Mouse (Mus musculus) mammary gland, adult 2 months (tissue): ENCODE results near the gene Shisal2a. TPM values are rescaled to one million over a fixed set of nuclear protein-coding genes. Genes with fewer than 3 reads are reported as not detected.

Experiments
- polyA plus RNA-seq: library from polyadenylated mRNA; depleted of rRNA; stranded (reverse); fragments of >200 nt; gene quantifications from 2 replicates; pipeline ENCODE4 v1.2.3, GENCODE M21; 2012; ENCODE audit warnings: low replicate concordance; rRNA removed

Gene Shisal2a
- not detected in 2 replicates for polyA plus RNA-seq

DNA sequence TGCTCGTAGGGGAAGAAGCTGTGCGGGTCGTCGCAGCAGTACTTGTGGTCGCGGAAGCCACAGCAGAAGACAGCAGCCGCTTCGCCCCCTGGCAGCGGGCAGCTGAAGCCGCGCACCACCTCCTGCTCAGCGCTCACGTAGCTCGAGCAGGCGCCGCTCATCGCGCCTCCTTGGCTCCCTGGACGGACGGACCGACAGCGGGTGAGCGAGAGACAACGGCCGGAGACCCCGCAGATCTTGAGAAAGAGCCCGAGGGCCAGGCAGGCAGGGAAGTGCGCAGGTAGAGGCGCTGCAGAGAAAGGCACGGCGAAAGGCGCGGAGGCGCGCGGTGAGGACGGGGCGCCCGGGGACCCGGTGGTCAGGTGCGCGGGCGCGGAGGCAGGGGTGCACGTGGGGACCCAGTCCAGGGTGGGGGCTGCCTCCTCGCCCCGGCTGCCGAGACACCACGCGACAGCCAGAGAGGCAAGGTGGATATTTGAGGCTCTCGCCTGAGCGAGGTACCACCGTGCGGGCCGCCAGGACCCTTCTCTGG lies at the start of gene Shisal2a:
Gene Shisal2a, minus strand, starts transcription at position 167 of the 532 bp plus-strand sequence.

DNA sequence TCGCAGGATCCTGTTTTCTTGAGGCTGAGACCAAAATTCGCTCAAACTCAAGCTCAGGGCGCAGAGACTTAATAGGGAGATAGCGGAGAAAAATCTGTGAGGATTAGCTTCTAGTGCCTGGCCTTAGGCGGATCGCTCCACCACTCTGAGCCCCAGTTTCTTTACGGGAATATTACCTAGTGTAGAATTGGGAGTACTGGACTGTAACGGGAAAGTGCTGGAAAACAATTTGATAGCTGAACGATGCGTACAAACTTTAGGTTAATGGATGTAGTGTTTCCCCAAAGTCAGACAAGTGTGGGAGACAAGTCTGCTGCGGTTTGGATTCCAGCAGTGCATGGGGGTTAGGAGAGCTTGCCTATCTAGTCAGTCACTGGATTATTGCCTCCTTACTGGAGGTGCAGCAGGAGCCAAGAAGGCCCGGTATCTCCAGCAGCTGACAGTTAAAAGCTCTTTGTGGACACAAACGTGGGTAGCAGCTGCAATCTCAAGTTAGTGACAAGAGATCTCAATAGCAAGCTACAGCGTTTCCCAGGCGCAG lies 23.8 kb upstream of the Shisal2a start, which contains the start of gene Gpx7:
Gene Gpx7, minus strand, starts transcription at position 101 of the 541 bp plus-strand sequence.

DNA sequence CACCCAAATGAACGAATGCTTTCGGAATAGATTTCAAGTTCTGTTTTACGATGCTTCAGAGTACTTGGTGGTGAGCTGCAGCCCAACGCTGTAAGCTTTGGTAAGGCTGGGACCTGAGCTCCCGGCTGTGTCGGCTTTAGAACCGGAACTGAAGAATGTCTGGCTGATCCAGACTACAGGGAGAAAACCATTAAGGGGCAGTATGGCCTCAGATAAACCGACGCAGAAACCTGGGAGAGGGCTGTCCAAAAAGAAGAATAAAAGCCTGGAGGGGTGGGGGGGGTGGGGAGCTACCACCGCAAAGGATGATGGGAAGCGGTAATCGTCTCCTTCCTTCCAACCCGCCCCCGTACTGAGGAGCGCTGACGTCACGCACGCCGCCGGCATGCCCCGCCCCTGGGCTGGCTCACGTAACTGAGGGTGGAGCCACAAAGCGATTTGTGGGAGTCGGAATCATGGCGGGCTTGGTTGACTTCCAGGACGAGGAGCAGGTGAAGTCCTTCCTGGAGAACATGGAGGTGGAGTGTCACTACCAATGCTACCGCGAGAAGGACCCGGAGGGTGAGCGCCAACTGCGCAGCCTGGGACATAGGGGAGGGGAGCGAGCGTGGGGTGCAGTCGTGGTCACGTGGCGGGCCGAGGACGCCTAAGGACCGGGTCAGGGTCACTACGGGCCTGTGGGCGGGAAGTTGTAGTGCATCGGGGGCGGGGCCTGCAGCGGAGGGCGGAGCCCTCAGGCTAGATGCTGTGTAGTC lies 55.2 kb downstream of the Shisal2a start, which contains the start of gene Coa7:
Gene Coa7, plus strand, starts transcription at position 411 of the 755 bp plus-strand sequence.

Other genes with a start within 250 kb of the Shisal2a start
- gene Scp2, start 238.4 kb downstream of the Shisal2a start, polyA plus RNA-seq, result 166 and 405 TPM in 2 replicates
- gene Echdc2, start 217.9 kb downstream of the Shisal2a start, polyA plus RNA-seq, result 70.9 and 78.7 TPM in 2 replicates
- 2.7 and 3.9 TPM in 2 replicates for gene Zyg11a, start 165.3 kb downstream of the Shisal2a start, polyA plus RNA-seq
- 7.9 and 13.7 TPM in 2 replicates for gene Zyg11b, start 82.3 kb downstream of the Shisal2a start, polyA plus RNA-seq
- gene Coa7, start 55.2 kb downstream of the Shisal2a start, polyA plus RNA-seq, result 7.3 and 8.6 TPM in 2 replicates
- gene Gpx7, start 23.6 kb upstream of the Shisal2a start, polyA plus RNA-seq, result 23.9 and 33.6 TPM in 2 replicates
- gene Tut4, start 76.1 kb upstream of the Shisal2a start, polyA plus RNA-seq, result 43.5 and 52.0 TPM in 2 replicates
- 2.0 and 4.0 TPM in 2 replicates for gene Prpf38a, start 196.0 kb upstream of the Shisal2a start, polyA plus RNA-seq
- gene Orc1, start 196.1 kb upstream of the Shisal2a start, polyA plus RNA-seq, result 0.11 and 0.17 TPM in 2 replicates
- 30.7 and 34.0 TPM in 2 replicates for gene Cc2d1b, start 236.6 kb upstream of the Shisal2a start, polyA plus RNA-seq